Mouse (Mus musculus) splenic B cell, adult 2 months (primary cell): Measurements from ENCODE around the gene 1700001J03Rik.
"Not testable (repeated sequence)": the region's sequence is repeated elsewhere in the genome, so short reads cannot be mapped to it uniquely, and the experiment has no call there.

Experiments
- DNase-seq: peaks from one replicate; pipeline ENCODE4 v3.0.0-alpha.2; 2011; ENCODE audit warnings: low read depth, low spot score
- H3K27me3 ChIP-seq: 2 replicates; pipeline ENCODE4 v1.6.1; 2012; ENCODE audit warnings: mild to moderate bottlenecking, low read length, moderate library complexity, mixed read lengths; ENCODE audit not compliant: control insufficient read depth, poor library complexity, insufficient read depth, severe bottlenecking
- H3K36me3 ChIP-seq: 2 replicates; pipeline ENCODE4 v1.6.1; 2012; ENCODE audit warnings: mild to moderate bottlenecking, low read length, moderate library complexity, mixed read lengths; ENCODE audit not compliant: control insufficient read depth, poor library complexity, insufficient read depth, severe bottlenecking

The 1700001J03Rik gene

GRCm38 (mm10) chr5:146185204-146185603, at the start of gene 1700001J03Rik:
TSS of gene 1700001J03Rik (minus strand) at chr5:146185304.
- not testable (repeated sequence) for DNase-seq, H3K27me3 ChIP-seq, H3K36me3 ChIP-seq

- no peak for DNase-seq
- no peaks in the 10 kb centered on the region for H3K36me3 ChIP-seq
- H3K27me3 ChIP-seq = no peaks in the 10 kb centered on the region
Measured at GRCm38 (mm10) chr5:146234336-146234735, 49.2 kb upstream of the 1700001J03Rik start.

- no peaks in the 10 kb centered on the region for H3K27me3 ChIP-seq
- no peak for DNase-seq
- no peaks in the 10 kb centered on the region for H3K36me3 ChIP-seq
Measured at GRCm38 (mm10) chr5:146232816-146233215, 47.7 kb upstream of the 1700001J03Rik start.

GRCm38 (mm10) chr5:146232056-146232675, 47.1 kb upstream of the 1700001J03Rik start:
- Histone ChIP-seq H3K36me3 (no peaks in the 10 kb centered on the region), H3K27me3 (no peaks in the 10 kb centered on the region)
- DNase-seq = no peak

- Histone ChIP-seq H3K36me3 (no peaks in the 10 kb centered on the region), H3K27me3 (no peaks in the 10 kb centered on the region)
- peak; percentile 34 for DNase-seq
Measured at GRCm38 (mm10) chr5:146231655-146231996, 46.5 kb upstream of the 1700001J03Rik start.

GRCm38 (mm10) chr5:146230864-146231654, 46.0 kb upstream of the 1700001J03Rik start, which contains the start of gene Cdk8:
TSS of gene Cdk8 (plus strand) at chr5:146231230.
- Histone ChIP-seq H3K36me3 (no peaks in the 10 kb centered on the region), H3K27me3 (no peaks in the 10 kb centered on the region)
- DNase-seq = peak; percentile 95

- H3K27me3 ChIP-seq = no peaks in the 10 kb centered on the region
- DNase-seq = no peak
- H3K36me3 ChIP-seq = no peaks in the 10 kb centered on the region
Measured at GRCm38 (mm10) chr5:146229869-146230650, 45.0 kb upstream of the 1700001J03Rik start.

GRCm38 (mm10) chr5:146227496-146227895, 42.4 kb upstream of the 1700001J03Rik start:
- no peak for DNase-seq

GRCm38 (mm10) chr5:146223786-146224185, 38.7 kb upstream of the 1700001J03Rik start:
- H3K27me3 ChIP-seq = no peaks in the 10 kb centered on the region
- no peak for DNase-seq

More at GRCm38 (mm10) chr5:146227496-146227895, 42.4 kb upstream of the 1700001J03Rik start:
- Histone ChIP-seq H3K27me3 (no peaks in the 10 kb centered on the region), H3K36me3 (no peaks in the 10 kb centered on the region)

GRCm38 (mm10) chr5:146221722-146222121, 36.6 kb upstream of the 1700001J03Rik start:
- DNase-seq = peak; percentile 6
- Histone ChIP-seq H3K27me3 (no peaks in the 10 kb centered on the region), H3K36me3 (peaks cover 5% of the 10 kb centered on the region; the same call in 1 of the 2 replicates)

More at GRCm38 (mm10) chr5:146223786-146224185, 38.7 kb upstream of the 1700001J03Rik start:
- H3K36me3 ChIP-seq = no peaks in the 10 kb centered on the region

- Histone ChIP-seq H3K27me3 (no peaks in the 10 kb centered on the region), H3K36me3 (peaks cover 6% of the 10 kb centered on the region; the same call in 1 of the 2 replicates)
- peak; percentile 95 for DNase-seq
Measured at GRCm38 (mm10) chr5:146220879-146221714, 36.0 kb upstream of the 1700001J03Rik start, which contains the start of gene Rnf6. TSS of gene Rnf6 (minus strand) at chr5:146221555.

GRCm38 (mm10) chr5:146220501-146220878, 35.4 kb upstream of the 1700001J03Rik start:
- H3K27me3 ChIP-seq = no peaks in the 10 kb centered on the region
- peaks cover 12% of the 10 kb centered on the region for H3K36me3 ChIP-seq
- no peak for DNase-seq

- H3K27me3 ChIP-seq = no peaks in the 10 kb centered on the region
- H3K36me3 ChIP-seq = peaks cover 16% of the 10 kb centered on the region
- DNase-seq = no peak
Measured at GRCm38 (mm10) chr5:146205537-146205936, 20.4 kb upstream of the 1700001J03Rik start.

GRCm38 (mm10) chr5:146203921-146204320, 18.8 kb upstream of the 1700001J03Rik start:
- Histone ChIP-seq H3K27me3 (no peaks in the 10 kb centered on the region), H3K36me3 (peaks cover 13% of the 10 kb centered on the region)
- no peak for DNase-seq
